Mouse (Mus musculus) embryonic facial prominence, embryonic 12.5 days (tissue): Measurements from ENCODE around the gene Haus6. TPM values are rescaled to one million over a fixed set of nuclear protein-coding genes. Genes with fewer than 3 reads are reported as not detected.
"Not testable (repeated sequence)": the region's sequence is repeated elsewhere in the genome, so short reads cannot be mapped to it uniquely, and the experiment has no call there.

Experiments
- ATAC-seq: fragments of 200-750 bp; cut with Nextera tagmentation; 2 replicates; pipeline ENCODE4 v1.8.0; 2017; ENCODE audit not compliant: insufficient number of reproducible peaks, insufficient read depth, low FRiP score, low TSS enrichment
- H3K27ac ChIP-seq: fragments of 300-500 bp; sonication (generic); 2 replicates; pipeline ENCODE4 v1.5.1; 2016; ENCODE audit warnings: mild to moderate bottlenecking
- H3K27me3 ChIP-seq: fragments of 300-500 bp; sonication (generic); 2 replicates; pipeline ENCODE4 v1.6.1; 2016; ENCODE audit warnings: mild to moderate bottlenecking, moderate library complexity
- H3K36me3 ChIP-seq: fragments of 300-500 bp; sonication (generic); 2 replicates; pipeline ENCODE4 v1.6.1; 2016; ENCODE audit warnings: mild to moderate bottlenecking
- H3K4me1 ChIP-seq: fragments of 300-500 bp; sonication (generic); 2 replicates; pipeline ENCODE4 v1.6.1; 2016
- H3K4me2 ChIP-seq: fragments of 300-500 bp; sonication (generic); replicated peaks from 2 replicates; pipeline ENCODE4 v1.6.1; 2016; ENCODE audit warnings: mild to moderate bottlenecking, moderate library complexity
- H3K4me3 ChIP-seq: fragments of 300-500 bp; sonication (generic); 2 replicates; pipeline ENCODE4 v1.5.1; 2016; ENCODE audit warnings: mild to moderate bottlenecking
- H3K9ac ChIP-seq: fragments of 300-500 bp; sonication (generic); 2 replicates; pipeline ENCODE4 v1.6.1; 2016; ENCODE audit warnings: mild to moderate bottlenecking, moderate library complexity
- H3K9me3 ChIP-seq: fragments of 300-500 bp; sonication (generic); 2 replicates; pipeline ENCODE4 v1.6.1; 2016; ENCODE audit warnings: mild to moderate bottlenecking, moderate library complexity
- WGBS: fragments of 180-500 bp; shearing (Covaris S2); methylation state at CpG from one replicate; pipeline ENCODE4 v1.1.7; 2016; 5-methylcytosine and 5-hydroxymethylcytosine counted together
- polyA plus RNA-seq: library from polyadenylated mRNA; unstranded; fragments of >200 nt; fragmentation: Nextera tagmentation; extraction: Ambion mirVana; gene quantifications from 2 replicates; pipeline ENCODE4 v1.2.1, GENCODE M21; 2016

Haus6 gene
- 18.1 and 21.9 TPM in 2 replicates for polyA plus RNA-seq

DNA sequence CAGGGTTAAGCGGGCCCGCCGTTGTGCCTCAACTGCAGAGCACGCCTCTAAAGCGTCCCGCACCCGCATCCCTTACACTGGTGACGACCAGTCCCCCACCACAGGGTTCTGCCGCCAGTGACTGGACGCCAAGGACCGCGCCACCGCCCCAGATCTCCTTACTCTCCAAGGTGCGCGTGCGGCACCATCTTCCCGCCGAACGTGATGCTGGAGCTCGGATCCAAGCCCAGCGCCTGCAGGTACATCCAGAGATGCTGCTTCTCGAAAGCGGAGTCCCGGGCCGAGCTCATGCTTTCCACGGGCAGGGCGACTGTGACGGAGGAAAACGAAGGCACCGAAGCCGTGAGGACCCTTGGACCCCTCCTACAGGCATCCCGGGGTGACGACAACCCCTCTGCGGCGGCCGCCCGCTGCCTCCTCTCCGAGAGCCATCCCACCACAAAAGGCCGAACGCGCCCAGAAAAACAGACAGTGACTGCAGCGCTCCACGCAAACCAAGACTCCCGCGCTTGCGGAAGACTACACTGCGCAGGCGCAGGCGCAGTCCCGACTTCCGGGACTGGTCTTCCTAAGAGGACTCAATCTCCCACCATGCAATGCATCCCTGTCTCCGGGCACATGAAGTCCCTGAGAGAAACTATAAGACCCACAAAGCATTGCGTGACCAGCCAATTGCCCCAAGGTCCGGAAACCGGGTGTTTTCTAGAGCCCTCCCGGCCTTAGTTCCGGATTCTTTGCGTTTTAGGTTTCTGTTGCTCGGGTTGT lies at the start of gene Haus6:
Gene Haus6, minus strand, starts transcription at position 532 of the 765 bp plus-strand sequence.
- Histone ChIP-seq H3K27ac (peak within 1 kb of the TSS; percentile 78), H3K4me1 (peaks cover 5% of the 10 kb centered on the region), H3K9me3 (no peaks in the 10 kb centered on the region), H3K9ac (peak within 1 kb of the TSS; percentile 91), H3K4me2 (peak within 1 kb of the TSS; percentile 84), H3K36me3 (peaks cover 3% of the 10 kb centered on the region; the same call in 1 of the 2 replicates), H3K27me3 (no peaks in the 10 kb centered on the region), H3K4me3 (peak within 1 kb of the TSS; percentile 88)
- under 1% methylated on average over 59 of the region's 59 CpGs for WGBS
- ATAC-seq: peak; percentile 99

- no peaks in the 10 kb centered on the region for H3K4me1 ChIP-seq
- no peak for ATAC-seq
- no peak overlapping the region for H3K4me3 ChIP-seq
- no peak overlapping the region for H3K27ac ChIP-seq
- no peaks in the 10 kb centered on the region for H3K27me3 ChIP-seq
- no peak overlapping the region for H3K4me2 ChIP-seq
- 95% methylated on average over 12 of the region's 12 CpGs for WGBS
- no peaks in the 10 kb centered on the region for H3K9me3 ChIP-seq
- no peak overlapping the region for H3K9ac ChIP-seq
- H3K36me3 ChIP-seq: peaks cover 60% of the 10 kb centered on the region
Observed at GRCm38 (mm10) chr4:86657176-86657575, 45.3 kb upstream of the Haus6 start.

- H3K27me3 ChIP-seq, H3K4me3 ChIP-seq, ATAC-seq, H3K9me3 ChIP-seq, H3K27ac ChIP-seq, H3K9ac ChIP-seq, H3K4me1 ChIP-seq, H3K4me2 ChIP-seq: not testable (repeated sequence)
- H3K36me3 ChIP-seq: peaks cover 54% of the 10 kb centered on the region
- WGBS: 91% methylated on average over 8 of the region's 8 CpGs
Observed at GRCm38 (mm10) chr4:86656410-86656809, 44.6 kb upstream of the Haus6 start.

GRCm38 (mm10) chr4:86651686-86652384 lies 40.0 kb upstream of the Haus6 start:
- Histone ChIP-seq H3K4me3 (no peak overlapping the region), H3K27ac (no peak overlapping the region), H3K9me3 (no peaks in the 10 kb centered on the region), H3K4me2 (no peak overlapping the region), H3K27me3 (no peaks in the 10 kb centered on the region), H3K36me3 (peaks cover 13% of the 10 kb centered on the region; the same call in 1 of the 2 replicates), H3K9ac (no peak overlapping the region), H3K4me1 (no peaks in the 10 kb centered on the region)
- no peak for ATAC-seq
- 72% methylated on average over 10 of the region's 10 CpGs for WGBS

DNA sequence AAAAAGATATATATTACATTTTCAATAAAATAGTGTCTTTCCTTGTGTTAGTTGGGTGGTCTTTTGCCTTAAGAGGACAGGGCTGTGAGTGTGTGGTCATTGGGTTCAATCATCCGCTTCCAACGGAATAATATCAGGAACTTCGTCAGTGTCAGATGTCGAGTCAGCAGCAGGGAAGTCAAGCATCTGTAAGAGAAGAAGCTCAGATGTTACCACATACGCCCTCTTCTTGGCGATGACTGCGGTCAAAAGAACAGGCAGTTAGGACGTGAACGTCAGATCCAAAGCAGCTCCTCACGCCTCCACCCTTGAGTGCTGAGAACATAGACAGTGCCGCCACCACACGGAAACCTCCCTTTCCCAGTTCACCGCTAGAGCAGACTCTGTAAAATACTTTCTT lies 36.5 kb upstream of the Haus6 start:
- H3K9ac ChIP-seq, H3K9me3 ChIP-seq, H3K4me2 ChIP-seq, ATAC-seq, H3K27ac ChIP-seq, H3K4me3 ChIP-seq, H3K36me3 ChIP-seq, H3K4me1 ChIP-seq, H3K27me3 ChIP-seq: not testable (repeated sequence)
- 94% methylated on average over 10 of the region's 13 CpGs for WGBS

GRCm38 (mm10) chr4:86637561-86637960 lies 25.7 kb upstream of the Haus6 start:
- ATAC-seq, H3K4me1 ChIP-seq, H3K27ac ChIP-seq, H3K4me2 ChIP-seq, H3K27me3 ChIP-seq, H3K4me3 ChIP-seq, H3K9me3 ChIP-seq, H3K9ac ChIP-seq, H3K36me3 ChIP-seq: not testable (repeated sequence)
- 88% methylated on average over 9 of the region's 9 CpGs for WGBS

- H3K4me2 ChIP-seq, ATAC-seq, H3K9ac ChIP-seq, H3K9me3 ChIP-seq, H3K27me3 ChIP-seq, H3K4me1 ChIP-seq, H3K4me3 ChIP-seq, H3K27ac ChIP-seq, H3K36me3 ChIP-seq: not testable (repeated sequence)
Observed at GRCm38 (mm10) chr4:86634873-86635272, 23.0 kb upstream of the Haus6 start.

GRCm38 (mm10) chr4:86634312-86634711 lies 22.5 kb upstream of the Haus6 start:
- not testable (repeated sequence) for ATAC-seq, H3K9ac ChIP-seq, H3K4me3 ChIP-seq, H3K36me3 ChIP-seq, H3K27me3 ChIP-seq, H3K9me3 ChIP-seq, H3K27ac ChIP-seq, H3K4me1 ChIP-seq, H3K4me2 ChIP-seq

- not testable (repeated sequence) for H3K9me3 ChIP-seq, H3K4me2 ChIP-seq, H3K27ac ChIP-seq, H3K27me3 ChIP-seq, H3K4me1 ChIP-seq, H3K36me3 ChIP-seq, H3K9ac ChIP-seq, H3K4me3 ChIP-seq, ATAC-seq
- 74% methylated on average over 5 of the region's 5 CpGs for WGBS
Observed at GRCm38 (mm10) chr4:86632556-86632955, 20.7 kb upstream of the Haus6 start.

DNA sequence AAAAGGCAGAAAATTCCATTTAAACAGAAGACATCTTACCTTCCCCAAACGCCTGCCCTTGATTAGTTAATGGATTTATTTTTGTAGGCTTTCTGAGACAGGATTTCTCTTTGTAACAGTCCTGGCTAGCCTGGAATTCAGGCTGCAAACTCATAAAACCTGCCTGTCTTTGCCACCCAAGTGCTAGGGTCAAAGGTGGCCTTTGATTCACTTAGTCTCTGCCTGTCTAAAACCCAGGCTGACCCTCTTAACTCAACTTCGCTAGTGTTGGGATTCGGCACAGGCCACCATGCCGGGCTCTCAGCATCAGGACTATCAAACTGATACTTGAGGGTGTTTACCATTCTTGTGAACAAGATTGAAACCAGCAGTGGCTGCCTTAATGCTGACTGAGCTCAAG lies 20.0 kb upstream of the Haus6 start:
- Histone ChIP-seq H3K9ac (no peak overlapping the region), H3K4me1 (no peaks in the 10 kb centered on the region), H3K9me3 (no peaks in the 10 kb centered on the region), H3K4me2 (no peak overlapping the region), H3K27ac (no peak overlapping the region), H3K36me3 (no peaks in the 10 kb centered on the region), H3K4me3 (no peak overlapping the region), H3K27me3 (no peaks in the 10 kb centered on the region)
- no peak for ATAC-seq
- WGBS: 45% methylated on average over 4 of the region's 4 CpGs

DNA sequence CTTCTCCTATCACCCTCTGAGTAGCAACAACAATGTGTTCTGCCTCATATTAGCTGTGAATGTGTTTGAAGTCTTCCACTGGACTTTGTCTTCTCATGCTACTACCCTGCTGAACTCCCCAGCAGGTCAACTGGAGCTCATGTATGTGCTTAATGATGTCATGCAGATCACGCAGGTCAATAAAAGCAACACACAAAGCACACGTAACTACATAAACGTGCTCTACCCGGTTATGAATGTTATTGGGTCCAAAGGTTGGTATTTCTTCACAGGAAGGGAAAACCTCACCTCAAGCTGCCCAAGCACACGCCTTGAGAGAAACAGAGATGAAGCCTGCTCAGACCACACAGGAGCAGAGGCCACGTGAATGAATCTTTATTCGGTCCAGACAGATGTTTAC lies 14.6 kb upstream of the Haus6 start:
- not testable (repeated sequence) for H3K9me3 ChIP-seq, ATAC-seq, H3K4me3 ChIP-seq, H3K36me3 ChIP-seq, H3K9ac ChIP-seq, H3K4me2 ChIP-seq, H3K27ac ChIP-seq, H3K27me3 ChIP-seq, H3K4me1 ChIP-seq
- WGBS: 86% methylated on average over 7 of the region's 7 CpGs

DNA sequence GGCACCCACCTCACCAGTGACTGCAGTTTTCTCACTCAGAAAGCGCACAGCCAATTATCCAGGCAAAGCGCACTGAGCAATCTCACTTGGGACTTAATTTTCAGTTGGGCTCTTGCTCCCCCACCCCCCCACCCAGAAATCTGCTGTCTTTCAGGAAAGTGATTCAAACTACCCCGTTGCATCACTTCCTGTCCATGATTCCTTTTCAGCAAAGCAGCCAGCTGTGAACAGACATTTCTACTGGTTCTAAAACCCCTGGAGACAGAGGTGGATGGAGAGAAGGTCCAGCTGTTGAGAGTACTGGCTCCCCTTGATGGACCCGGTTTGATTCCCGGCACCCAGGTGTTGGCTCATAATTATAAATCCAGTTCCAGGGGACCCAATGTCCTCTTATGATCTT lies 13.6 kb upstream of the Haus6 start:
- no peaks in the 10 kb centered on the region for H3K36me3 ChIP-seq
- no peak overlapping the region for H3K27ac ChIP-seq
- no peak overlapping the region for H3K4me3 ChIP-seq
- no peak for ATAC-seq
- H3K27me3 ChIP-seq: no peaks in the 10 kb centered on the region
- H3K9me3 ChIP-seq: no peaks in the 10 kb centered on the region
- H3K4me1 ChIP-seq: no peaks in the 10 kb centered on the region
- H3K9ac ChIP-seq: no peak overlapping the region
- H3K4me2 ChIP-seq: no peak overlapping the region
- 72% methylated on average over 5 of the region's 5 CpGs for WGBS
